Mouse (Mus musculus) monocyte, adult 2 months (primary cell): ENCODE measurements around the gene Fam3b.

Experiments
- DNase-seq, 2 experiments: peaks; one replicate each; pipeline ENCODE4 v3.0.0; 2022; ENCODE audit warnings: low spot score in 2 of 2, low read depth in 1 of 2

Gene Fam3b

DNA sequence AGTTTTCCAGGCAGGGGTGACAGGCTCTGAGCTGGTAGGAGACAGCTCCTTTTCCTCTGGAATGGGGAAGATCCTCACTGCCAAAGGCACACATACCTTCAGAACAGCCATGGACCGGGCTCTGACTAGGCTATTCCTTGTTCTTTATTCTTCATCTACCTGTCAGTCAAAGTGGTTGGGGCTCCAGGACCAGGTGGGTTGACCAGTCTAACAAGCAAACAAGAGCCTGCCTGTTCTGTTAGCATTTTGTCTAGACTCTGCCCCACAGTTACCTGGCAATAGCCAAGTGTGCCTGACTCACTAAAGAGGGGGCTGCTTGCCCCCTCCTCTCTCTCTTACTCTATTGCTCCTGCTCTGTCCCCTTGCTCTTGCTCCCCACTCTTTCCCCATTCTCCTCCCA lies 22.2 kb downstream of the Fam3b start:
- DNase-seq, result no peak

DNA sequence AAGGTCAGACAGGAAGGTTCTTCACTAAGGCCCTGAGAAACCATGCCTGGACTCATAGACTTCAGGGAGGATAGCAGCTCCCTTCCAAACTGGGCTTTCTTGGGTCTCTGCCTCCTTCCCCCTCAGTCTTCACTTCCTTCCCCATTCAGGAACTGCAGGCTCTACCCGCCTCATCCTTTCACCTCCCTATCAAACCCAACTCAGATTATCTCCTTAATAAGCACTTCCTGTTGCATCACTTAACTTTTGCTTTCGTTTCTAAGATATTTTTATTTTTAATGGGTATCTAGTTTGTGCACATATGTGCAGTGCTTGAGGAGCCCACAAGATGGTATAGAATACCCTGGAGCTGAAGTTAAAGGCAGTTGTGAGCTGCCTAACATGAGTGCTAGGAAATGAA lies 36.0 kb downstream of the Fam3b start:
- DNase-seq, result no peak

DNA sequence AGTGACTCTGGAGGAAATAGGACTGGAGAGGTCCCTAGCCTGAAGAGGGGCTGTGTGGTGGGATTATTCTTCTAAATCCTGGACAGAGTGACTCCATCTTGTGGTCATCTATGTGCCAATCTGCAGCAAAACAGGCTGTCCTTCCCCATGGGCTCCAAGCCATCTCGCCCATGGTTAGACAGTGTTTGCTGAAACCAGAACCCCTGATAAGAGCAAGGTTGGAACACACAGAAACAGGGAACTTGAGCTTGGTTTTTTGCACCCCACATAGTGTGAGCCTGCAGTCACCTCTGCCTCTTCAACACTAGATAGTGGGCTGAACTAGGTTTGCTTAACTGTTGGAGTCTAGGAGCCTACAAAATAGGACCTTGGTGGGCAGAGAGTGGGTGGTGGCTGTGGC lies 38.1 kb downstream of the Fam3b start:
- DNase-seq, result no peak

DNA sequence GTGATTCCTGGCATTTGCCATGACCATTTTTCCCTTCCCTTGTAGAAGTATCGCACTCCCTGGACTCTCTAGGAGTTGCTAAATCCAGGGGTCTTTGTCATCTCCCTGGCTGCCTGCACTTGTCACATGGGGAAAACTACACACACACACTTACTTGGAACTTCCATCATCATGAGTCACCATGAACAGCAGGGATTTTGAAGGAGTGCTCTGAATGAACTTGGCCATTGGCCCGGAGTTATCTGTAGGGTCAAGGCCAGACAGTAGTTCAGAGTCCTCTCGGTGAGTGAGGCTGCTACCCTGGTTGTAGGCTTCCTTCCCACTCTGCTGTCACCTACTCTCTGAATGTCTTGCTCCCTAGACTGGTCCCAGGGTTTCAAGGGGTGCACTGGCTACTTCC lies 39.0 kb downstream of the Fam3b start:
- no peak for DNase-seq

DNA sequence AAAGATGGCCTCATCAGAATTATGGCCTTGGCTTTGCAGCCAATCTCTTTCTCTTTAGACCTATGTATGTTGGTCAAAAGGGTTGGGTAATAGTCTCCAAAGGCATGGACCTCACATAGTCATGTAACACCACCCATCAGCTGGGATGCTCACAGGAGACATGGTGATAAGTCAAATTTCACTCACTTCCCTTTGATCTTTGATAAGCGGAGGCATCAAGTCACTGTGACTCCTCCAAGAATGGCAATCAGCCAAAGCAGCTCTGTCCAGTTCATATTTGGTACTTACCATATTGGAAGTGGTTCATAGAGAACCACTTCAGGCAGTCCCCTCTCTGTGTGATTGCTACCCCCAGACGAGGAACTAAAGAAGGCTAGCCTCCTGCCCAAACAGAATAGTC lies 39.9 kb downstream of the Fam3b start:
- DNase-seq, result no peak

DNA sequence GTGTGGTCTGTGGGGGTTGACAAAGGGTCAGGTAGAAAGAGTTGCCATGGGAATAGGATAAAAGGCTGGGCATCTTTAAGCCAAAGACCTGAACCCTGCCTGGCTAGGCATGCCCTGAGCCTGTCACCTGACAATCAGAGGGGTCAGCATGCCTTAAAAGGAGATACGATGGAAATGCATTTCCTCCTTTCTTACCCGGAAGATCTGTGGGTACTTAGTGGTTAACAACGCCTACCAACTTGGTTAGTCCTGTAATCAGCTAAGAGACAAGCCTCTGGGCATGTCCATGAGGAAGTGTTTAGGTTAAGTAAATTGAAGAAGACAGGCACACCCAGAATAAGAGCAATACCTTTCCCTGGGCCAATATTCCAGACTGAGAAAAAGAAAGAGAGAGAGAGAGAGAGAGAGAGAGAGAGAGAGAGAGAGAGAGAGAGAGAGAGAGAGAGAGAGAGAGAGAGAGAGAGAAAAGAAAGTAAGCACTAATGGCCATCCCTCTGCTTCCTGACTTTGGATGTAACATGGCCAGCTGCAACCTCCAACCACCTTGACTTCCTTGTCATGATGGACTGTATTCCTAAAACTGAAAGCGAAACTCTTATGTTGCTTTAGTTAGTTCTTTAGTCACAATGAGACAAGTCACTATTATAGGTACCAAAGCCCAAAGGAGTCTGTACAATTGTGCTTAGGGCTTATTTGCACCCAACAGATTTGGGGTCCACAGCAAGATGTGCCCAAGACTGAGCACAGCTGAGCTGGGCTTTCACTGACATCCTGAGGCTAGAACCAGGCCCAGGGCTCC lies 46.4 kb downstream of the Fam3b start:
- DNase-seq, result no peak

DNA sequence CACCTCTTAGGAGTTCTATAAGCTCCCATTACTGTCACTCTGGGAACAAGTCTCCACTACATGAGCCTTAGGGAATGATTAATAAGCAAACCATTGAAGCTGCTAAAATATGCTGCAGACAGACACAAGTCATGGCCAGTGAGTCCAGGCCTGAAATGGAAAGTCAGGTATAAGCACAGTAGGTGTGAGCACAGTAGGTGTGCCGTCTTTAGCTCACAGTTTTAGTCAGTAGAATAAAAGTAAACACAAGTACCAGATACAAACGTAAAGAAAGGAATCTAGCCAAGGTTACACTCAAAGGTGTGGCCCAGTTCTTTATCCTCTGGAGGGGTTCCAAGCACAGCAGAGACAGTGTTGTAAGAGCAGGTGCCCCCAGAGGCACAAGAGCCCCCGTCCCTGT lies 47.1 kb downstream of the Fam3b start:
- DNase-seq, result no peak

DNA sequence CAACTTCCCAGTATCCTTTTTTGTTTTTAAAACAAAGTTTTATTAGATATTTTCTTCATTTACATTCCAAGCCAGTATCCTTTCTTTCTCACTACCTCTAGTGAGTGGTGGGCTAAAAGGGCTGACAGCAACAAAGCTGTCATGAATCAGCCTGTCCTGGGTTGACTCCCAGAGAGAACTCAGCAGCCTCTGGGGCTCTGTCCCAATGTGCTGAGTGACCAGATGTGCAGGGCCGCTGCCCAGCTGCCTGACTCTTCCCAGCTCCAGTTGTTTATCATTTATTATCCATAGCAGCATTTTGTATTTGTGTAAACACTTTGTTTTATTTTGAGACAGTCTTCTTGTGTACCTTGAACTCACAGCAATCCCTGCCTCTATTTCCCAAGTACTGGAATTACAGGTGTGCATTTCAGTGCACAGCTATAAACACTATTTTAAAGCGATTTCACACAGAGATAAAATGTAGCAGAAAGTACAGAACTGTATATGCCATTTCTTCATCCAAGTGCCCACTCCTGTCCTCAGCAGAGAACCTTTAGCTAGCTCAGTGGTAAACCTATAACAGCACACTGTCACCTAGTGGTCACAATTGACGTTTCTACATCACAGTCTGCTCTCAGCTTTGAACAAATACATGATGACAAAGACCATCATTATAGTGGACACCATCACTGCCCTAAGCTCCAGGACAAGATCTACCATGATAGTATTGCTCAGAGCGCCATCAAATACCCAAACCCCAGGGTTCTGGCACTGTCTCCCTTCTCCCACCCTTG lies 48.2 kb downstream of the Fam3b start:
- no peak for DNase-seq

DNA sequence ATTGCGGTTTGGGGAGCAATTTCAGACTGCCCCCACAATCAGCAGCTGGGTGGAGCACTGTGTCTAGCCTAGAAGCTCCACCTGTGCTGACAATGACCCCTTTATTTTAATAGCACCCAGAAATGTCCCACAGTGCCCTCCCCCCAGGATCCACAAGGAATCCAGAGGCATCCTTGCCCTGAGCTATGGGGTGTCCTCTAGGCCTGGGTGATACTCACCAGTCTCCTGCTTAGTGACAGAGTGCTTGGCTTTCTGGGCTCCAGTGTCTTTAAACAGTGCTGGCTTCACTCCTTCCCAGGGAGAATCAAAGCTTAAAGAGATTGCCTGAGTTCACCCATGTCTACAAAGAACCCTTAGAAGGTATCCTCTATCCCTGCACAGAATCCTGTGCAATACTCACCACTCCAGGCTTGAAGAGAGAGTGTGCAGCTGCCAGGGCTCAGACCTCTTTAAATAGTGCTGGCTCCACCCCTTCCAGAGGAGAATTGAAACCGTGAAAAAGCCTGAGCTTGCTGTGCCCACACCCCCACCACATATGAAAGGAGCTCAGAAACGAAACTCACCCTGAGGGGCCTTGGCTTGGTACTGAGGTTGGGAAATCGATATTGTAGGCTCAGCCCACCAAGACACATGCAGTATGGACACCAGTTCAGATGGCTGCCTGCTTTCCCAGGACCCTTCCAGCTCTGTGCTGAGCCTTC lies 52.0 kb downstream of the Fam3b start, which contains the start of gene Mx1:
Gene Mx1, minus strand, starts transcription at position 427 of the 701 bp plus-strand sequence.
- peak in 1 of 2 experiments; percentile 18 for DNase-seq

DNA sequence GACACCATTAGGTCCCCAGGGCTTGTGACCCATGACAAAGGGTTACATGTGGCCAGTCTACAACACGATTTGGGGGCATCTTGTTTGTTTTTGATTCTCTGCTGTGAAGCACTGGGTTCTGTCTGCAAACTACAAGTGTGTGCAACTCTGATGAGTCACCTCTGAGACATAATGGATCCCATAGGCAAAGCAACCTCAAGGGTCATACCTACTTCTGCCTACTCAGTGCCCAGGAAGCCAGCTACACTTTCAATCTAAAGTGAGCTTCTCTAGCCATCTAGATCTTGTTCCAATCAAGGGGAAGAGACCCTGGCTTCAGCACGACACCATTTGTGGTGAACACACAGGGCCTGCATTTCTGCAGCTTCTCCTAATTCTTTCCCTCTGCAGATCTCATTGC lies 53.3 kb downstream of the Fam3b start:
- no peak for DNase-seq

DNA sequence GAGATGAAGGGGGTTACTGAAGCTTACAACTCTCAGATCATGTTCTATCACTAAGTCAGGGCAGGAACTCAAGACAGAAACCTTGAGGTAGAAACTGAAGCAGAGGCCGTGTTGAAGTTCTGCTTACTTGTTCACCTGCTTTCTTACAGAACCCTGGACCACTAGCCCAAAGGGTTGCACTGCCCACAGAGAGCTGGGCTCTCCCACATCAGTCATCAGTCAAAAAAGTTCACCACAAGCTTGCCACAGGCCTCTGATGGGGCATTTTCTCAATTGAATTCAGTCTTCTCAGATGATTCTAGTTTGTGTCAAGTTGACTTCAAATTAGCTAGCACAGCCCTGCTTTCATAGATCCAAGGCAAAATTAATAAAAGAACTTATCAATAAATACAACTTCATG lies 54.8 kb downstream of the Fam3b start:
- DNase-seq, result no peak

DNA sequence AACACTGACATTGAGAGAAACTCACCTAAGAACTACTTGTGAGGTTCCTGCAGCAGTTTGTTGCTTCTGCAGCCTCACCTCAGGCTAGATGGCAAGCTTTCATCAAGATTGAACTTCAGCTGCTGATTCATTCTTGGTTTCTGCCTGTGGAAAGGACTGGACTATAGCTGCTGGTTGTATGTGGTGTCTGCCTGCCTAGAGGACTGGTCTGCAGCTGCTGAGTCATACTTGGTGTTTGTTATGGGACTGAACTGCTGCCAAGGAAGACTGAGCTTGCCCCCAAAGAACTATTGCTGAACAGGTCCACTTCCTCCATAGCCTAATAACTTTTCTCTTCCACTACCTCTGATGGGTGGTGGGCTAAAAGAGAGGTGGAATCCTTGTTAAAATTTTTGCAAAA lies 67.2 kb downstream of the Fam3b start:
- DNase-seq, result no peak

DNA sequence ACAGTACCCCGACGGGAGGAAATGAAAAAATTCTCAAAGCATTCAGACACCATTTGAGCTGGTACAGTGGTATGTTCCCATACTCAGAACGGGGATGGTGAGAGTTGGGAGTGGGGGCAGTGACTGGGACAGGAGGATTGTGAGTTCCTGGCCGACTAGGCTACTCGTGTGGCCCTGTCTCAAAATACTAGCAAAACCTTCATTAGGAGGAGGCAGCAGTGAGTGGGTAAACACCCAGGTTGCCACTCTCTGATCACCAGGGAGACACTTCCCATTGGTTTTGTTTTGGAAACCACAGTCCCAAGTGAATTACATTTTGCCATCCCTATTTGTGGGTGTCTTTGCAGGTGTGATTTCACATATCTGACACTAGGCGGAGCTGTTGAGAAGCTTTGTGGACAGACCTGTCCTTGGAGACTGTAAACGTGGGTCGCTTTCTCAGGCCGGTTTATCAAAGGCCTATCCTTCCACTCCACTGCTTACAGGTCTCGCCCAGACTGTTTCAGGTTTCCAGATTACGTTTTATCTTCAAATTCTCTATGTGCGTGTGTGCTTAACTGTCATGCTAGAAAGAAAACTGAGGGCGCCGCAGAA lies 70.8 kb downstream of the Fam3b start:
- DNase-seq, result no peak

DNA sequence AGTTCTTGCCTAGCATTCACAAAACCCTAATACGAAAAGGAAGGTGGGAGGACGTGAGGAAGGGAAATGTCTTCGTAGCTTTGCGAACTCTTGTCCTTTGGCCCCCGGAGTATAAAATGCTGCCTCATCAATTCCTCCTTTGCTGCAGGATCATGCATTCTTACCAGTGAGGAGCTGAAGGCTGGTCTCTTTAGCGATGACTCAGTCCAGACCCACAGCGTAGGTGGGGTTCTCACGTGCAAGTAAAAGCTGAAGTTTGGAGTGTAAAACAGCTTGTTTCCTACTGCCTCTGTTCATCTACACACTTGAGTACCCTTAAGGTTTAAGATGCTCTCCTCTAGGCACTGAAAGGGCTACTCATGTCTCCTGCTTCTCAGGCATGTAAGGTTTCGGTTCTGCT lies 72.6 kb downstream of the Fam3b start:
- no peak for DNase-seq

DNA sequence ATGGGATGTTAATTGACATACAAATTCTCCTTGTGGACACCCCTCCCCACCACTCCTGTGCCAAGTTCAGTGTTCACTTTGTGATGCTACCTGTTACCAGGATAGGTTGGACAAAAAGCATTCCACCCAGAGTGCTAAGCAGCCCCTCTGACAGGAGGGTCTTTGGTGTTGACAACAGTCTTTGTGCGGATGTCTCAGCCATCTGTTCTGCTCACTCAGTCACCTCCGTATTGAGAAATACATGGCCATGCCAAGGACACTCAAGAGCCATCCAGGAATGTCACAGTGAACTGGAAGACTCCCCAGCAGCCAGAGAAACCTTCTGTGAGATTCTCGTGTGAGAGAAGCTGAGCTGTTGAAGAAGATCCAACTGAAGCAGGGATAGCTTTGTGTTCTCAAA lies 76.4 kb downstream of the Fam3b start:
- DNase-seq, result no peak

DNA sequence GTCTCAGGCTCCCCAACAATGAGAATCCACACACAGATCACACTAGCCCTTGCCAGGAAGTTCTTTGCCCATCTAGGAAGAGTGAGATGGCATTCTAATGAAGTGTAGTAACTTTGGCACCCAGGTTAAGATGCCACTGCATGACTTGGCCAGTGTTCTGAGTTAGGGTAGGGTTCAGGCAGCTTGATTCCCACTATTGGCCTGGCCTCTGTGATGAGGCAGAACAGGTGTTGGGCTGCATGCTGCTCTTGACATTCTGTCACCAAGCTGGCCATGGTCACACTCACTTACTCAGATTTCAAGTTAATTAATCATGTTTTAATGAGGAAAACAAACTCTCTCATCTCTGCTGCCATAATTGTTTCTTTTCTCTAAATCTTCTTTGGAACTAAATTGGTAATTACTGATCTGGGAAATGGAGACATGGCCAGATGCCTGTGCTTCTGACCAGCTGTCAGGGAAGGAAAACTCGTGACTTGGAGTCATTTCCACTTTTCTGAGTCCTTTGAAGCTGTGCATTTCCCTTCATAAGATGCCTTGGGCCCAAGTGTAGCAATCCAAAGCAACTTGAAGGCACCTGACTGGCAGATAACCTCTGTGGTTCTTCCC lies 77.1 kb downstream of the Fam3b start:
- DNase-seq, result no peak

DNA sequence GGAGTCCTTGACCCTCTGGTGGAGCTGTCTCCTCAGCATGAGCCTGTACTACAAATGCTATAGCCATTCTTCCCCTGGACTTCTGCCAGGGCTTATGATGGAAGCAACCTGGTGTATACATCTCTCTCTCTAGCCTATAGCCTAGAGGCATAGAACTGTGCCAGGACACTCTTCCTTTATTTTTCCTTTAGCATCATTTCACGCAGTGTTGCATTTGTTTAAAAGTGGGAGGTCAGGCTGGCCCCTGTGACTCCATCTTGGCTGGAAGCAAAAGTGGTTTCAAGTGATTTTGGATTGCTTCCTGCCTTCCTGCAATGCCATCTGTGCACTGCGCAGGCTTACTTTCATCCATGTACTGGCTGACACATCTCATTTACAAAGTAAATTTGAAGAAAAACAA lies 80.4 kb downstream of the Fam3b start:
- no peak for DNase-seq

DNA sequence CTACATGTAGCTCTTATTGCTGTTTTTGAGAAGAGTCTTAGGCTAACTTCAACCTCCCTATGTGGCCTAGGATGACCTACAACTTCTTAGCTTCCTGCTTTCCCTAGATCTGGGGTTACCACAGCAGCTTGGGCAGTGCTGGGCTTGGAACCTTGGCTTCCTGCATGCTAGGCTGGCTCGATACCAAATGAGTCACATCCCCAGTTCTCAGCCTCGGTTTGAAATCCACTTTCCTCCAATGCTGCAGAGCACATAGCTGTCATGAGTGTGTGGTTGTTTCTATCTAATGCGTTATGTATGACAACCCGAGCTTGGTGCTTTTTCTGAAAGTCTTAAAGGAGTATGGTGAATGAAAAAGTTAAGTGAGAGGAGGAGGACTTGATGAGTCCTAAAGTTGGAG lies 83.3 kb downstream of the Fam3b start:
- DNase-seq, result no peak

DNA sequence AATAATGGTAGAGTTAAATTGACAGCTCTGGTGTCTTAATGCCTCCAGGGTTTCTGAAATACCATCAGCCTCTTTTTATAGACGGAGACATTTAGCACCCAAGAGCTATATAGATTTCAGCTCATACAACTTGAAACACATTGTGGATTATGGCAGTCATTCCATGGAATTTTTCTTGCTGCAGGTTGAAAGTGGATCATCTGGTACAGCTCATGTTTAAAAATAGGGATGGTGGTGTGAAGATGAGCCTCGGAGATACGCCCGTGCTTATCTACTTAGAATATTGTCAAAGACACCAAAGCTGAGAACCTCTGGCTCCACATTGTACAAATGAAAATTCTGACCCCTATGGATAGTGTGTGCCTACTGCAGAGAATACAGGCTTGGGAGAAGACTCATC lies 84.5 kb downstream of the Fam3b start:
- no peak for DNase-seq

DNA sequence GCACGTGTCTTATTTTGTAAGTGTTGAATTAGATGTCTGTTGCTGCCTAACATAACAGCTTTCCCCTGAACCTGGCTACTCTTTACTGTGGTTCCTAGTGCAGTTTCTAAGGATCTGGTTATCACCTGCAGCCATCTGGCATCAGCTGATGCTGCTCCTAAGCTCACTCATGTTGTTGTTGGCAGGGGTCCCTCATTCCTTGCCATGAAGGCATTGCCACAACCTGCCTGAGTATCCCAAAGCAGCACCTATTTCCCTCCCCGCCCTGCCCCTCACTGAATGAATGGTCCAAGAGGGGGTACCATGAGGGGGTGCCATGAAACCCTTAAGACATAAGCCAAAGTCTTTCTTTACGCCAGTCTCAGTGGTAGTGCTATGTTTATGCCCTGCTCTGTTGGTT lies 86.6 kb downstream of the Fam3b start:
- no peak for DNase-seq

DNA sequence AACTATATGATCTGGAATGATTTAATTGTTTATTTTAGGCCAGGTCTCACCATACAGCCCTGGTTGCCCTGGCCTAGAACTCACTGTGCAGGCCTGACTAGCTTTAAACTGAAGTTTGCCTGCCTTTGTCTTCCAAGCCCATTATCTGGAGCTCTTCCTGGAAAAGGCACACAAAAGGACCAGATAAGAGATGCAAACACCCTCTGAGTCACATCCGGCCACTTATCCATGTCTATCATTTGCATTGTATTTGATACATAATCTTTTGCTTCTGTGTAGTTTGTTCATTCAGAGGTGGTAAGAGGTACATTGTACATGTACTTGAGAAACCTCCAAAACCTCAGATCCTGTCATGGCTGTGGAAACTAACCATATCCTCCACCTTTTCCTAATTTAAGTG lies 91.0 kb downstream of the Fam3b start:
- DNase-seq, result no peak
